In genomic region chr7:66661572-66661971, GRCm38 (mm10) we compare ENCODE assay signal across 7 mouse cellular contexts. TPM values are rescaled to one million over a fixed set of nuclear protein-coding genes. Genes with fewer than 3 reads are reported as not detected.
DNase-seq lines count a peak whose midpoint lies in the region.

No protein-coding gene starts in this region.

- intact Hi-C loops in gastrocnemius, postnatal 14 days (cut with DNase I; ENCODE audit: low total_unique reads): no loop called here
- intact Hi-C loops in left cerebral cortex, postnatal 10 days (cut with DNase I): loop anchor here (2.0 to 5.0 kb wide), 4 partner anchors 225 to 555 kb away; no protein-coding TSS in a partner anchor

- peak; percentile 69 for DNase-seq in adrenal gland, adult 2 months
- peak; percentile 93 for DNase-seq in embryo, embryonic 10.5 days (ENCODE audit: low spot score)
- DNase-seq in gastrocnemius, postnatal 14 days: peak; percentile 63
- peak; percentile 90 for DNase-seq in induced T-regulatory cell, adult 2 months (ENCODE audit: low read depth)
- peak; percentile 69 to 82 for DNase-seq in left cerebral cortex, postnatal 10 days (ENCODE audit: extremely low spot score in 1 of 2, low spot score in 2 of 2)
- peak; percentile 82 for DNase-seq in mesoderm, embryonic 11.5 days (ENCODE audit: low read depth, low spot score)
- DNase-seq in right cerebral cortex, postnatal 36 days (ENCODE audit: low spot score in 2 of 2): peak; percentile 44 to 59

RNA-seq across cellular contexts. Expression of gene Asb7, which starts 27.8 kb away (rescaled TPM):
- total RNA-seq in adrenal gland, adult 2 months (2021): 10 to 100 TPM; 13.2 to 17.5 TPM
- polyA plus RNA-seq in adrenal gland, adult 2 months (2012; rRNA removed): 3.4 and 6.8 TPM in 2 replicates
- 1 to 10 TPM; 8.6 to 9.6 TPM for total RNA-seq in gastrocnemius, postnatal 14 days (2021)
- total RNA-seq in left cerebral cortex, postnatal 10 days (2021): 10 to 100 TPM; 16.4 to 19.2 TPM

RNA-seq across cellular contexts. Expression of gene Lins1, which starts 28.1 kb away (rescaled TPM):
- 10 to 100 TPM in 1 of 2 experiments, 1 to 10 TPM in 1; 7.8 to 10.9 TPM for total RNA-seq in adrenal gland, adult 2 months (2021)
- polyA plus RNA-seq in adrenal gland, adult 2 months (2012; rRNA removed): 3.6 and 6.7 TPM in 2 replicates
- 1 to 10 TPM; 2.4 to 3.5 TPM for total RNA-seq in gastrocnemius, postnatal 14 days (2021)
- 10 to 100 TPM; 11.6 to 12.7 TPM for total RNA-seq in left cerebral cortex, postnatal 10 days (2021)

Comparison
In these comparisons a context has a peak if more than half of its experiments do, and no peak if none do; other contexts are left out.
1. Peak in every context shown above with its lines: DNase-seq.